Mouse (Mus musculus): Measurements from ENCODE around the gene Fap.

DNA sequence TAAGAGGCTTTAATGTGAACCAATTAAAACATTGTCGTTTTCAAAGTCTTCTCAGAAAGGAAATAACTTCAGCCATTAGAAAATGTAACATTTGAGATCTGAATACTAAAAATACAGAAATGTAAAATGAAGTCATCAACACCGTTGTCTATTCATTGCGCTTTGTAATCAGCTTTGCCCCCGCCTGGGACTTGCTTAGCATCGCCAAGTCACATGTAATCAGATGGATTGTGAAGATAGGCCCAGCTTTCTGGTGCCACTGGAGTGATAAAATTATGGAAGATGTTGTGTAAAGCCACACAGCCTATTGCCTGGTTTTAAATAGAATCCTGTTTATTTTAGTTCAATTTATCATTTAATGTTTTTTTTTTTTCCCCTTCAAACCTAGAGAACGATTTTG lies 84.0 kb downstream of the Fap start:
- TF ChIP-seq CTCF (IDR thresholded peaks at IDR 0.05; ENCODE audit: borderline replicate concordance, insufficient read depth, low read length) (no peak), POLR2A (IDR thresholded peaks at IDR 0.05; ENCODE audit: low read depth, low read length) (no peak)
